Mouse (Mus musculus) heart, postnatal 0 days (tissue): ENCODE results near the gene Bloc1s5.

ENCODE experiments used
- CTCF ChIP-seq: IDR thresholded peaks from 2 replicates; pipeline ENCODE4 v1.5.1; 2016; ENCODE audit warnings: antibody characterized with exemption, control low read depth, low read depth
- EP300 ChIP-seq: IDR thresholded peaks from 2 replicates; pipeline ENCODE4 v1.6.1; 2016; ENCODE audit warnings: antibody characterized with exemption, low read depth

DNA sequence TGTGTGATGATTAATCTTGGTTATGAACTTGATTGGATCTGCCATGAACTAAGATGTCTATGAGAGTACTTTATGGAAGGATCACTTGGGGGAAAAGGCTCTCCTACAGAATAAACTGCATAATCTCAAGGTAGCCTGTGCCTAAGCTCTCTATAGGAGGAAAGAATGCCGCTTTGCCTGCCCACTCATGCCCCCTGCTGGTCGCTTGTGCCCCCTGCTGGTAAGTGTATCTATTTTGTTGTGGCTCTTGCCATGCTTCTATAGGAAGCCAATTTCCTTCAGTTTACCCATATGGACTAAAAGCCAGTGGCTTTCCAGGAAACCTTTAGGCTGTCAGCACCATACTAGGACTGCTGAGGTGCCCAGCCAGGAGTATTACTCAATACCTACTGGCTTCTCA is 33.6 kb upstream of the Bloc1s5 start:
- TF ChIP-seq CTCF, result peak; percentile 40
- TF ChIP-seq EP300, result no peak
